Mouse (Mus musculus) midbrain, embryonic 13.5 days (tissue): ENCODE data around the gene Smim20. TPM values are rescaled to one million over a fixed set of nuclear protein-coding genes. Genes with fewer than 3 reads are reported as not detected.

ENCODE experiments used
- ATAC-seq: fragments of 200-750 bp; cut with Nextera tagmentation; 2 replicates; pipeline ENCODE4 v1.8.0; 2017; ENCODE audit warnings: mild to moderate bottlenecking, moderate TSS enrichment, moderate library complexity
- H3K27ac ChIP-seq: fragments of 300-500 bp; sonication (generic); 2 replicates; pipeline ENCODE4 v1.5.1; 2015; ENCODE audit warnings: inconsistent platforms, mild to moderate bottlenecking, moderate library complexity
- H3K27me3 ChIP-seq: fragments of 300-500 bp; sonication (generic); 2 replicates; pipeline ENCODE4 v1.6.1; 2015; ENCODE audit warnings: mild to moderate bottlenecking, inconsistent platforms
- H3K36me3 ChIP-seq: fragments of 300-500 bp; sonication (generic); 2 replicates; pipeline ENCODE4 v1.6.1; 2015; ENCODE audit warnings: mild to moderate bottlenecking, inconsistent platforms
- H3K4me1 ChIP-seq: fragments of 300-500 bp; sonication (generic); replicated peaks from 2 replicates; pipeline ENCODE4 v1.6.1; 2015; ENCODE audit warnings: inconsistent platforms
- H3K4me2 ChIP-seq: fragments of 300-500 bp; sonication (generic); replicated peaks from 2 replicates; pipeline ENCODE4 v1.6.1; 2015; ENCODE audit warnings: moderate library complexity, mild to moderate bottlenecking, inconsistent platforms
- H3K4me3 ChIP-seq: fragments of 300-500 bp; sonication (generic); replicated peaks from 2 replicates; pipeline ENCODE4 v1.5.1; 2015; ENCODE audit warnings: mild to moderate bottlenecking, inconsistent platforms
- H3K9ac ChIP-seq: fragments of 300-500 bp; sonication (generic); replicated peaks from 2 replicates; pipeline ENCODE4 v1.6.1; 2015; ENCODE audit warnings: mild to moderate bottlenecking, inconsistent platforms
- H3K9me3 ChIP-seq: fragments of 300-500 bp; sonication (generic); 2 replicates; pipeline ENCODE4 v1.6.1; 2016; ENCODE audit warnings: mild to moderate bottlenecking, inconsistent platforms
- WGBS: fragments of 180-500 bp; shearing (Covaris S2); methylation state at CpG from one replicate; pipeline ENCODE4 v1.1.7; 2015; 5-methylcytosine and 5-hydroxymethylcytosine counted together
- polyA plus RNA-seq: library from polyadenylated mRNA; unstranded; fragments of >200 nt; fragmentation: Nextera tagmentation; extraction: Ambion mirVana; gene quantifications from 2 replicates; pipeline ENCODE4 v1.2.1, GENCODE M21; 2015

The Smim20 gene
- polyA plus RNA-seq, 1 experiment from 2014 or later = 72.3 TPM

DNA sequence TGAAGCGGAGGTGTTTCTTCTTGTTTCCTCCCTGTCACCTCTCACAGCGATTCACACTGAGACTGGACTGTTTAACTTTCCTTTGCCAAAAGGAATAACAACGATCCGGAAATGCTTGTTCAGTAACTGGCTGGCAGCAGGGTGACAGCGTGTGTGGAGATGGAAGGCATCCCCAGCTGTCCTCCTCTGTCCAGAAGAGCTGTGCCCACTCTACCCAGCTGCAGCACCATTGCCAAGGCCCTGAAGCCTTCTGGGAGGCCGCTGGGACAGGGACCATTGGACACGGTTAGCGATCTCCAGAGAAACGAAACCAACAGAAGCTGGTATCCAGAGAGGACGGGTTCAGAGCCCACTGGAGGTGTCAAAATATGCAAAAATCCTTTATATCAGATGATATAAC lies 22.9 kb upstream of the Smim20 start:
- Histone ChIP-seq H3K36me3 (no peaks in the 10 kb centered on the region), H3K9me3 (no peaks in the 10 kb centered on the region), H3K27ac (no peak overlapping the region), H3K4me1 (peaks cover 16% of the 10 kb centered on the region), H3K27me3 (peaks cover 11% of the 10 kb centered on the region; the same call in 1 of the 2 replicates), H3K9ac (no peak overlapping the region), H3K4me2 (no peak overlapping the region), H3K4me3 (no peak overlapping the region)
- no peak for ATAC-seq
- 79% methylated on average over 10 of the region's 10 CpGs for WGBS

DNA sequence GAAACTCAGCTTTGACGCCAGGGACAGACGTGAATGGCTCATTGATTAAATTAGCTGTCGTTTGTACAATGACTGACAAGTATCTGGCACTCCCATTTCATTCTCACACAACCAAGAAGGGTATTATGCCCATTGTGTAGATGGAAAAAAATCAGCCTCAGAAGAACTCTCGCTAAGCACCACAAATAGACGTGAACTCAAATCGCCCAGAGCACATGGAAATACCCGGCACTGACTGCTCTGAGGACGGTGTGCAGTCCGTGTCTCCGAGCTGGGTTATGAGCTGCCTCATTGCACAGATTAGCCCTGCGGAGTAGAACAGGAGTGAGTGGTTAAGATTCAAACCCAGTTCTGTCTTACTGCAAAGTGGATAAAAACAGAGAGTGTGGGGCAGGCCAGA lies 18.4 kb upstream of the Smim20 start:
- peaks cover 9% of the 10 kb centered on the region; the same call in 1 of the 2 replicates for H3K4me1 ChIP-seq
- 23% methylated on average over 11 of the region's 11 CpGs for WGBS
- H3K36me3 ChIP-seq = no peaks in the 10 kb centered on the region
- no peak overlapping the region for H3K4me3 ChIP-seq
- H3K4me2 ChIP-seq = no peak overlapping the region
- peaks cover 18% of the 10 kb centered on the region for H3K27me3 ChIP-seq
- ATAC-seq = no peak
- H3K27ac ChIP-seq = no peak overlapping the region
- H3K9me3 ChIP-seq = no peaks in the 10 kb centered on the region
- no peak overlapping the region for H3K9ac ChIP-seq

DNA sequence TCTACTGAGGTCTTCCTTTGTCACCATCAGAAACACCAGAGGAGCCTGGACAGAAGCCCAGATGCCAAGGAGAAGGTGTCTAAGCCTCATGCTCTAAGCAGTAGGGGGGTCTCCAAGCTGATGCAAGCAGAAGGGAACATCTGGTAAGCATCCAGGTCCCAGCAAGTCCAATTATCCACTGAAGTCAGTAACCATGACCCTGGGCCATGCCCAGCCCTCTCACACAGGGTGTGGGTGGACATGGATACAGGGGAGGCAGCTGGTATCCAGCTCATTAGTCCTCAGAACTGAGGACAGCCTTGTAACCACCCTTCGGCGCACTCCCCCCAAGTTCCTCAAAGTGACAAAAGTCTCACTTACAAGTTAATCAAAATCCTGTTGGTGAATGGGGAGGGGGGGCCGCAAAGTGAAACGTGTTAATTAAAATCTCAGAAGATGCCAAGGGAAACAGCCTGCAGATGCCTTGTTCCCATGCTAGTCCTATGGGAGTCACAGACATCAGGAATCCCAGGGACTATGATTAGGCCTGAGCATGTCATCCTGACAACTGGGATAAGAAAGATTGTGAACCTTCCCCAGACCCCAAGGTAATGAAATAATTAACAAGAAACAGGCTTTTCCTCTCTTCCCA lies 17.3 kb upstream of the Smim20 start:
- H3K27me3 ChIP-seq = peaks cover 13% of the 10 kb centered on the region
- no peak overlapping the region for H3K27ac ChIP-seq
- H3K9me3 ChIP-seq = no peaks in the 10 kb centered on the region
- H3K4me2 ChIP-seq = no peak overlapping the region
- no peaks in the 10 kb centered on the region for H3K36me3 ChIP-seq
- H3K9ac ChIP-seq = no peak overlapping the region
- H3K4me3 ChIP-seq = no peak overlapping the region
- ATAC-seq = peak; percentile 81
- WGBS = 53% methylated on average over 4 of the region's 4 CpGs
- H3K4me1 ChIP-seq = peaks cover 9% of the 10 kb centered on the region; the same call in 1 of the 2 replicates

DNA sequence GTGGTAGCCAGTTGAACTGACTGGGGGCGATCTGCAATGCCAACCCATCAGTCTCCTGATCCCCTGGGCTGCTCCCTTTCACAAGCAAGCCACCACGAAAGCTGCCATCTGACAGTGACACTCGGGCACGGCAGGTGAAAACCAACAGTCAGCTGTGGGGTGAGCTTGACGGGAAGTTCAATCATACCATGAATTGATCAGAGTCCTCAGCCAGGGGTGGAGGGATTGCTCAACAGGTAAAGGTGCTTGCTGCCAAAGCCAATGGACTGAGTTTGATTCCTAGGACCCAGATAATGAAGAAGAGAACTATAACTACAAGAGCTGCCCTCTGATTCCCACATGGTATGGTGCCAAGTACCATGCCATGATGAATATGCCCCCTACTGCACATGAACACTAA lies 12.7 kb upstream of the Smim20 start:
- no peak overlapping the region for H3K9ac ChIP-seq
- H3K4me3 ChIP-seq = no peak overlapping the region
- H3K4me1 ChIP-seq = peaks cover 24% of the 10 kb centered on the region
- H3K4me2 ChIP-seq = no peak overlapping the region
- peaks cover 18% of the 10 kb centered on the region for H3K27me3 ChIP-seq
- no peaks in the 10 kb centered on the region for H3K36me3 ChIP-seq
- H3K9me3 ChIP-seq = no peaks in the 10 kb centered on the region
- WGBS = 86% methylated on average over 5 of the region's 5 CpGs
- ATAC-seq = no peak
- no peak overlapping the region for H3K27ac ChIP-seq

DNA sequence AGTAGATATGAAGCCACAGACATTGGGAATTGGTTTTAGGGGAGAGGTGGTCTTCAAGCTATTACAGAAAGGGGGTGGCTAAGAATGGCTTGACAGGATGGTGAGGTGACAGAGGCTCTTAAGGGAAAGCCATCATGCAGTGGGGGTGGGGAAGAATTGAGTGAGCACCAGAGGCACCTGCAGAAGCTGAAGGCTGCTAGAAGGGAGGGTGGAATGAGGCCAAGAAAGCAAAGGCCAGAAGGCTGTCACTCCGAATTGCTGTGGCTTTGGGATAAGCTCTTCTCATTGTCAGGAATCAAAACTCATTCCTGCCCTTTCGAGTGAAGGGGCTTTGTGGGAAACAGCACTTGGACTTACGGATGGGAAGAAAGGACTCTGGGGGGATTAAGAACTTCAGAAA lies 12.1 kb upstream of the Smim20 start:
- H3K9ac ChIP-seq = no peak overlapping the region
- WGBS = 16% methylated on average over 3 of the region's 3 CpGs
- H3K36me3 ChIP-seq = no peaks in the 10 kb centered on the region
- H3K4me1 ChIP-seq = peaks cover 19% of the 10 kb centered on the region
- H3K27me3 ChIP-seq = peaks cover 20% of the 10 kb centered on the region
- no peak overlapping the region for H3K27ac ChIP-seq
- no peaks in the 10 kb centered on the region for H3K9me3 ChIP-seq
- no peak for ATAC-seq
- no peak overlapping the region for H3K4me3 ChIP-seq
- no peak overlapping the region for H3K4me2 ChIP-seq

DNA sequence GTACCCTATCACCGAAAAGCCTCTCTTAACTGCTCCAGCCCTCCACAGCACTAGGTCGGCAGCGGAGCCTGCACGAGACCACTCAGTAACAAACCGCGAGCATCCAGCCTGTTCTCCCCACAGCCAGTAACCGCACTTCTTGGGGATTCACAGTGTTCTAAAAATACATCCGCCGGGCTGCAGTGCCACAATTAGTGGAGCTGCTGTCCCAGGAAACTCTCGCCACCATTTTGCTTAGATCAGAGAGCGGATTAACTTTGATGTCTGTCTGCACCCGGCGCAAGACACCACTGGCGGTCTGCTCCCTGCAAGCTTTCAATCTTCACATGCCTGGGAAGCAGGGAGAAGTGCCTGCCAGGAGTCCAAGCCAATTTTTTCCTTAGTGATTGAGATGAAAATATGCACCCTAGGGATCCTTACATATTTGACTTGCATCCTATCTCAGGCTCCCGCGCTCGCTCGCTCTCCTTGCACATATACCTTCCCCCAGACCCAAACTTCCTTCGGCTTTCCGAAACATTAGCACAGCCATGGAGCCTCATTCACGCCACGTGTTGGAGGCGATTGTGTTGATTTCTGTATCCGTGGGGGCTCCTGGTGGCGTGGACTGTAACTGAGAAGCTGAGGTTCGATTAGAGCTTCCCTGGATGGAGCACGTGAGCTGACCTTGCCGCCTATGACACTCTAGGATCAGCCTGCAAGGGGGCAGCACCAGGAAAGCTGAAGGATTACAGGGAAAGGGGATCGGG lies 8.7 kb upstream of the Smim20 start:
- peak overlapping the region; percentile 72 for H3K4me2 ChIP-seq
- H3K27ac ChIP-seq = peak overlapping the region; percentile 47; the same call in 1 of the 2 replicates
- peak overlapping the region; percentile 39 for H3K4me3 ChIP-seq
- H3K27me3 ChIP-seq = peaks cover 14% of the 10 kb centered on the region; the same call in 1 of the 2 replicates
- H3K9me3 ChIP-seq = no peaks in the 10 kb centered on the region
- H3K4me1 ChIP-seq = peaks cover 19% of the 10 kb centered on the region
- H3K9ac ChIP-seq = peak overlapping the region; percentile 53
- ATAC-seq = peak; percentile 70
- 4% methylated on average over 29 of the region's 29 CpGs for WGBS
- no peaks in the 10 kb centered on the region for H3K36me3 ChIP-seq

DNA sequence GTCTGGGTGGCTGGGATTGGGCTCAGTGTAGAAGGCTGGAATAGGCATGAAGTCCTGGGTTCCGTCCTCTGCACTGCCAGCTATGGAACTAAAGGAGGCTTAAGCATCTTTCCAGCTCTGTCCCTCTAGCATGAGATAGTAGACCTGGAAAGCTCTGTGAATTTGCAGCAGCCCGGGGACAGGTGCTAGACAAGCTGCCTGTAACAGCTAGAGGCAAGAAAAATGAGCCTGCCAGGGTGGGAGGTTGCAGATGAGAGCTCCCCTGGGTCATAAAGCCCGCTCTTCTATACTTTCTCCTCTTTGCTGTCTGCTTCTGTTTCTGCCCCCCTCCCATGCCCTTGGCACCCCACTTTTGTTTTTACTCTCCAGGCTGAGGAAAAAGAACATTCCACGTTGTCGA lies 7.0 kb upstream of the Smim20 start:
- no peak overlapping the region for H3K27ac ChIP-seq
- no peaks in the 10 kb centered on the region for H3K36me3 ChIP-seq
- H3K9ac ChIP-seq = no peak overlapping the region
- ATAC-seq = no peak
- H3K4me3 ChIP-seq = no peak overlapping the region
- WGBS = 62% methylated on average over 5 of the region's 5 CpGs
- H3K9me3 ChIP-seq = no peaks in the 10 kb centered on the region
- H3K27me3 ChIP-seq = peaks cover 14% of the 10 kb centered on the region; the same call in 1 of the 2 replicates
- H3K4me1 ChIP-seq = peaks cover 19% of the 10 kb centered on the region
- no peak overlapping the region for H3K4me2 ChIP-seq

DNA sequence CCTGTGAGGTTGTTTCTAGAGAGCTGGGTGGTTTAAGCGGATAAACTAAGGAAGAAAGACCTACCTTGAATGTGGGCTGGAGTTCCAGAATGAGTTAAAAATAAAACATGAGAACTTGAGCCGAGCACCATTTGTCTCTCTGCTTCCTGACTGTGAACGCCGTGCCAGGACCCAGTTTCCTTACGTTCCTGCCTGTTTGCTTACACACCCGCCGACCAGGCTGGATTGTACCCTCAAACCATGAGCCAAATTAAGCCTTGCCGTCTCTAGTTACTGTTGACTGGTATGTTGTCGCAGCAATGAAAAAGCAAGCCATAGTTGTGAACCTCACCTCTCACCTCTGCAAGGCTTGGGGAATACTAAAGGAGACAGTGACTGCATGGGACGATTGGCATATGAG lies 4.9 kb upstream of the Smim20 start:
- Histone ChIP-seq H3K4me3 (no peak overlapping the region), H3K9ac (no peak overlapping the region), H3K27me3 (peaks cover 11% of the 10 kb centered on the region; the same call in 1 of the 2 replicates), H3K4me2 (no peak overlapping the region), H3K36me3 (no peaks in the 10 kb centered on the region), H3K4me1 (peaks cover 15% of the 10 kb centered on the region), H3K9me3 (no peaks in the 10 kb centered on the region), H3K27ac (no peak overlapping the region)
- WGBS = 91% methylated on average over 10 of the region's 10 CpGs
- no peak for ATAC-seq

DNA sequence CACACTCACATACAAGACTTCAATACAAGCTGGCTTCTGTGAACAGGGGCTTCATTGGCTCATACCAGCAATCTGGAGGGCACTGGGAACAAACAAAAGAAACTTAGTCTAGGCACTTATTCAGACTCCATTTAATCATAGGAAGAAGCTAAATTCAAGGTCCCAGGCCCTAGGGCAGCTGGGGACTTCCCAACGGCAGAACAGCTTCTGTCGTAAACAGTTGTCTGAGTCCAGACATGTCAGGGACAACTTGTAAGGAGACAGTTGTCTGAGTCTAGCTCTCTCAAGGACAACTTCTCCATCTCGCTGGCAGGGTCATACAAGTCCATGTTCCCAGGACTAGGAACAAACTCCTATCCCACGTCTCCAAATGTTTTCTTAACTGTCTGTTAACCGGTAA lies 2.8 kb upstream of the Smim20 start:
- ATAC-seq = no peak
- WGBS = 92% methylated on average over 5 of the region's 5 CpGs
- Histone ChIP-seq H3K4me1 (peaks cover 16% of the 10 kb centered on the region), H3K4me3 (no peak overlapping the region), H3K4me2 (no peak overlapping the region), H3K27me3 (peaks cover 4% of the 10 kb centered on the region; the same call in 1 of the 2 replicates), H3K36me3 (no peaks in the 10 kb centered on the region), H3K27ac (no peak overlapping the region), H3K9ac (no peak overlapping the region), H3K9me3 (no peaks in the 10 kb centered on the region)

DNA sequence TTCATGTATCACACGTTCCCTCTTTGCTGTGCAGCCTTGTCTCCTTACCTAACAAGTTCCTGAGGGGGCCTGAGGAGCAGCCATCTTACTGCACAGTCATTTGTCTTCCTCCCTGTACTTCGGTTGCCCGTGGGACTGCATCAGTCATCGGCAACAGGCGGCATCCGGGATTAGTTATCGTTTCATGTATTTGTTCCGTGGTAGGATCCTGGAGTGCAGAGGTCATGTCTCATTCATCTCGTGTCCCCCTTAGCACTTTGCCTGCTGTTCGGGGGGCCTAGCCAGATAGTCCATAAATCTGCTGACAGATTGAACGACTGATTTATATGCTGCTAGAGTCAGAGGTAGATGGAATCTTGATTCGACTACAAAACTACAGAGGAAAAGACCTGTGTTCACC lies 1.1 kb upstream of the Smim20 start:
- no peak overlapping the region for H3K4me2 ChIP-seq
- H3K27ac ChIP-seq = no peak overlapping the region
- no peak for ATAC-seq
- no peaks in the 10 kb centered on the region for H3K9me3 ChIP-seq
- 82% methylated on average over 12 of the region's 12 CpGs for WGBS
- no peaks in the 10 kb centered on the region for H3K27me3 ChIP-seq
- no peak overlapping the region for H3K4me3 ChIP-seq
- H3K36me3 ChIP-seq = no peaks in the 10 kb centered on the region
- no peak overlapping the region for H3K9ac ChIP-seq
- peaks cover 16% of the 10 kb centered on the region for H3K4me1 ChIP-seq

DNA sequence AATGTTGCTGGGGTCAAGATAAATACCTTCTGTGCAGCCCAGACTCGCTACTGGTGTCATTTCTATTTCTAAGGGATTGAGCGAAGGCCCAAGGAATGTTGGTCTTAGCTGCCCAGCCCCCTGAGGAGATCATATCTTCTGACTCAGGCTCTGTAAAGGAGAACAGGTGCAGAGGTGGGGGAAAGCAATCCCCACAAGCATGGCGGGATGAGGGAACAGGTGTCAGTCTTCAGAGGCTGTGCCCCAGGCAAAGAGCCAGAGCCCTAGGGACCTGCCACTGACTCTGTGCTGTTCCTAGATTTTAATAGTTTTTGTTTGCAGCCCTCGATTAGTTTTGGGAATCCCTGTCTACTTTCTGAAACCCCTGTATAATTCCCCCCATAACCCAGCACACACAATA lies 702 bp upstream of the Smim20 start:
- H3K36me3 ChIP-seq = no peaks in the 10 kb centered on the region
- H3K4me1 ChIP-seq = peaks cover 16% of the 10 kb centered on the region
- no peaks in the 10 kb centered on the region for H3K27me3 ChIP-seq
- H3K4me2 ChIP-seq = no peak overlapping the region
- no peak overlapping the region for H3K27ac ChIP-seq
- H3K9me3 ChIP-seq = no peaks in the 10 kb centered on the region
- WGBS = 84% methylated on average over 4 of the region's 4 CpGs
- H3K4me3 ChIP-seq = no peak overlapping the region
- no peak overlapping the region for H3K9ac ChIP-seq
- peak; percentile 0; the same call in 1 of the 2 replicates for ATAC-seq

DNA sequence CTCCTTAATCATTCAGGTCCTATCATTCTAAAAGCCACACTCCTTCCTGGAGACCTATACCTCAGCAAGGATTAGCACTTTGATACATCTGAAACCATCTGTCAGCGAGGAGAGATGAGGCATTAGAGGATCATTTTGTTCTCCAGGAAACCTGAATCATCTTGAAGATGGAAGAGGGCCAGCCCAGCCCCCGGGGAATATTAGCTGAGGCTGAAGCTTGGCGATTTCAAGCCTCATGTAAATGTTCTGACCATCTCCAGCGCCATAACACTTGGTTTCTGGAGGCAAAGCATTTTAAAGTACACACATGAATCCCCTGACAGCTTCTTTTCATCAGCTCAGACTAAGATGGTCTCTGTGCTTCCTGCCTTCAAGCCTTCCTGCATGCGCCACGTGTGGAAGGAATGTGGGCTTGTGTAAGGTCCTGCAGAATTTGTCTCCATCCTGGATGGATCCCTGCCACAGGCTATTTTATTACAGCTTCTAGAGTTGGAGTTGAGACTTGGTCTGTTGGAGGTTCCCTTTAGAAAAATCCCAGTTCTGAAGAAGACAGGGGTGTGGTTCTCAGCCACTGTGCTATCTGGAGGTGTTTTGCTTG lies 1.3 kb downstream of the Smim20 start:
- Histone ChIP-seq H3K27ac (no peak overlapping the region), H3K36me3 (no peaks in the 10 kb centered on the region), H3K4me3 (no peak overlapping the region), H3K9me3 (no peaks in the 10 kb centered on the region), H3K27me3 (no peaks in the 10 kb centered on the region), H3K4me2 (no peak overlapping the region), H3K4me1 (peaks cover 16% of the 10 kb centered on the region), H3K9ac (no peak overlapping the region)
- WGBS = 78% methylated on average over 6 of the region's 6 CpGs
- no peak for ATAC-seq
